Mouse (Mus musculus) brain, embryonic 14.5 days (tissue): ENCODE results near the gene Pla2g4d. TPM values are rescaled to one million over a fixed set of nuclear protein-coding genes. Genes with fewer than 3 reads are reported as not detected.
"Not testable (repeated sequence)": the region's sequence is repeated elsewhere in the genome, so short reads cannot be mapped to it uniquely, and the experiment has no call there.

Source experiments
- DNase-seq: peaks from one replicate; pipeline ENCODE4 v3.0.0-alpha.2; 2011; ENCODE audit warnings: low read depth
- CTCF ChIP-seq: fragments of 200-500 bp; IDR thresholded peaks from 2 replicates; pipeline ENCODE4 v1.5.1; 2012; ENCODE audit warnings: inconsistent platforms, mild to moderate bottlenecking, moderate library complexity, borderline replicate concordance; ENCODE audit not compliant: insufficient read depth, insufficient read length; ENCODE audit errors: extremely low read depth
- POLR2A ChIP-seq: fragments of 200-500 bp; IDR thresholded peaks from 2 replicates; pipeline ENCODE4 v1.6.1; 2012; ENCODE audit warnings: mild to moderate bottlenecking, inconsistent platforms, borderline replicate concordance; ENCODE audit not compliant: poor library complexity, insufficient read depth, insufficient read length, severe bottlenecking; ENCODE audit errors: extremely low read depth
- polyA plus RNA-seq: library from polyadenylated mRNA; depleted of rRNA; stranded (reverse); fragments of >200 nt; gene quantifications from 2 replicates; pipeline ENCODE4 v1.2.3, GENCODE M21; 2012; rRNA removed

Pla2g4d gene
- polyA plus RNA-seq, 1 experiment, result 0.03 TPM

- peak; percentile 79 for DNase-seq
- TF ChIP-seq CTCF (no peak), POLR2A (peak; percentile 16; the same call in 1 of the 2 replicates)
Measured at GRCm38 (mm10) chr2:120244679-120245420, 44.1 kb downstream of the Pla2g4d start, which contains the start of gene Pla2g4e. Gene Pla2g4e (minus strand): TSS chr2:120245335.

DNA sequence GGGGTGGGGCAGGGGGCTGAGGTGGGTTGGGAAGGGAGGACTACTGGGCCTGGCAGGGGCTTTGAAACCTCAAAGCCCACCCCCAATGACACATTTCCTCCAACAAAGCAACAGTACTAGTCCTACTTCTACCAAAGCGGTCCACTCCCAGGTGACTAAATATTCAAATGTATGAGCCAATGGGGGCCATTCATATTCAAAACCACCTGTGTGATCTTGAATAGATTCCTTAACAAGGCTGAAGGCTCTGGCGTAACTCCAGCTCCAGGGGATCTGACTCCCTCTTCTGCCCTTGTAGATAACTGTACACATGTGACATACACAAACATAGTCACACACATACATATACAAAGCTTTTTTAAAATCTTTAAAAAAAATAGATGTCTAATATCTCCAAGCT lies 45.0 kb downstream of the Pla2g4d start:
- no peak for TF ChIP-seq POLR2A
- TF ChIP-seq CTCF, result no peak
- no peak for DNase-seq

DNA sequence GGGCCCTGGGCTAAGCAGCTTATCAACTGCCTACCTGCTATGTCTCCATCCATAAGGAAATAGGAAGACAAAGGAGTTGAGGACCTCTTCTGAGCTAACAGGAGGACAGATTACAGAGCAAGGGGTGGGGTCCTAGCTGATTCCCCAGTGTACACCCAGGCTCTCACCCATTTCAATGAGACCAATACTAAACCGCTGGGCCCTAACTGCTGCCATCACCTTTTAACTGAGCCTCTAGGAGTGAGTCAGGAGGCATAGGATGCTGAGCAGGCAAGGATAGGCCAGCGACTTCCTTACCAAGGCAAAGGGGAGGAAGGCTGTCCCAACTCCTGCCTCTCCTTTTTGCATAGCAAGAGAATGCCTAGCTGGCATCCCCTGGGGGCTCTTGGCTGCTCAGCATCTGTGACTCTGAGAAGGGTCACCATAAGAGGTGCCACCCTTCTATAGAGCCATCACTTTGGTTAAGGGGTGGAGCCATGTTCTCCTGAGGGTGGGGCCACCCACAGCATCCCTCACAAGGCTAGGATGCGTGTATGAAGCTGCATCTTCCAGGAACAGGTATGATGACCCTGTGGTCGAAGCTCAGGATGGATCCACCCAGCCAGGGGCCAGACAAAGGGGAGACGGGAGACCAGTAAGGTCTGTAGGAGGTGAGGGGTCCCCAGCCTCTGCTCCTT lies 46.1 kb downstream of the Pla2g4d start:
- no peak for DNase-seq
- TF ChIP-seq CTCF (no peak), POLR2A (no peak)

- not testable (repeated sequence) for DNase-seq
Measured at GRCm38 (mm10) chr2:120238733-120239132, 50.3 kb downstream of the Pla2g4d start.

- DNase-seq, result no peak
- TF ChIP-seq POLR2A (no peak), CTCF (no peak)
Measured at GRCm38 (mm10) chr2:120237784-120238183, 51.2 kb downstream of the Pla2g4d start.

DNA sequence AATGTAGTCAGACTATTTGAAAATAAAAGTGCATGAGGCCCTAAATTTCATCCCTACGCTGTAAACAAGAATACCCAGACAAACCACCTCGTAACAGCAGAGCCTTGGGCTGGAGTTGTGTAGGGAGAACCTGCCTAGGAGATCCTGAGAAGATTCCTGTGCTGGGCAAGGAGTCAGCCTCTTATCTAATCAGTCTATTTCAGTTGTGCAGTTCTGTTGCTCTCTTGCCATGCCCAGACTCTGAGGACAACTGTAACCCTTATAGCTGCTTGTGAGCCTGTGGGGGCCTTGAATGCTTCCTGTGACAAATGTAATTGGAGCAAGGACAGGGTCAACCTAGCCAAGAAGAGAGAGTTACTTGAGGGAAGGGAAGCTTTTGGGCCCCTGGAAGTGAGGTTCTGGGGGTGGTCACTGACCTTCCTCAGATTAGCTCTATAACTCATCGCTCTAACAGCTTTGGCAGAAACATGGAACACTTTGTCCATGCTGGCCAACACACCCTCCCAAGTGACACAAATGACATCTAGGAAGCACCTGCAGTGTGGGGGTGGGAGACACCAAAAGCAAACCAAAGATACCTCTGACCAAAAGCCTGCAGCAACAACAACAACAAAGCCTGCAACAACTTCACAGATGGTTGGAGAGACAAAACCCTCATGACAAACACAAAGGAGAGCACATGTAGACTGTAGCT lies 52.9 kb downstream of the Pla2g4d start:
- no peak for DNase-seq
- TF ChIP-seq POLR2A (no peak), CTCF (no peak)

- peak; percentile 4 for DNase-seq
- TF ChIP-seq CTCF (no peak), POLR2A (no peak)
Measured at GRCm38 (mm10) chr2:120235381-120235780, 53.6 kb downstream of the Pla2g4d start.

DNA sequence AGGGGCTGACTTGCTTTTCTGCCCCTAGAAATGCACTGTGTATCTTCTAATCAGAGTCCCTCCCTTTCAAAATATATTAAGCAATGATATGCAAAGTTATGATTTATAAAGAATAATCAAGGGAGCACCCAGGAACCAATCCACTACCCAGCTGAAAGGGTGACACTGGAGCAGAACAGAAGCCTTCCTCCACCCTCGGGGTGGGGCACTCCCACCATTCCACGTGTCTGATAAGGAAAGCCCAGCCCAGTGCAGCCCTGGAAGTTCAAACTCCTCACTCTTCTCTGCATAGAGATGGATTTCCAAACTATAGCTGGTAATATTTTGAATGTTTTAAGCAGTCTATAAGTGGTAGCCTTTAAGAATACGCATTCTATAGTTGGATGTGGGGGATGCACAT lies 57.4 kb downstream of the Pla2g4d start:
- no peak for TF ChIP-seq POLR2A
- no peak for TF ChIP-seq CTCF
- no peak for DNase-seq

Other genes with a start within 250 kb of the Pla2g4d start
- gene Ehd4, start 134.6 kb downstream of the Pla2g4d start, polyA plus RNA-seq, result 5.1 and 6.4 TPM in 2 replicates
- 4.1 and 4.5 TPM in 2 replicates for gene Pla2g4e, start 43.9 kb downstream of the Pla2g4d start, polyA plus RNA-seq
- 0.07 and 0.38 TPM in 2 replicates for gene Pla2g4f, start 25.0 kb upstream of the Pla2g4d start, polyA plus RNA-seq
- gene Vps39, start 63.9 kb upstream of the Pla2g4d start, polyA plus RNA-seq, result 58.1 and 58.7 TPM in 2 replicates
- 6.8 and 6.9 TPM in 2 replicates for gene Ganc, start 114.7 kb upstream of the Pla2g4d start, polyA plus RNA-seq
- 17.0 and 21.1 TPM in 2 replicates for gene Tmem87a, start 114.9 kb upstream of the Pla2g4d start, polyA plus RNA-seq
- gene Capn3, start 166.8 kb upstream of the Pla2g4d start, polyA plus RNA-seq, result 1.2 and 1.3 TPM in 2 replicates